Mouse (Mus musculus) right cerebral cortex, postnatal 14 days (tissue): ENCODE results near the gene Ppp6r2.
A peak's percentile ranks its signal among the peaks of the same experiment; 100 is the strongest.

Source experiments
- DNase-seq: peaks from one replicate; pipeline ENCODE4 v3.0.0; 2022

Gene Ppp6r2

DNA sequence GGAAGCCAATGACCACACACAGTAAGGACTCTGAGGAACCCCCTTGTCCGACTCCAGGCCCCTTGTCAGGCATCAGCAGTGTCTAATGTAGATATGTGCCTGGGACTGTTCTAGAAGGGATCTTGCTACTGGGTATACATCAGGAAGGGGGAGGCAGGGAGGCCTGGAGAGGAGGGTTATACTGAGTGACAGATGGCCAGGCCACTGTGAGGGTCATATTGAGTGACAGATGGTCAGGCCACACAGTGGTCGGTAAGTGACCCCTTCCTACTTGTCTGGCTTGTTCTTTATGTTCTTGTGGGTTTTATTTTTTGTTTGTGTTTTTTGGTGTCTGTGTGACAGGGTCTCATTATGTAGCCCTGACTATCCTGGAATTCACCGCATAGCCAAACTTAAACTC, 64.1 kb downstream of the Ppp6r2 start:
- no peak for DNase-seq

DNA sequence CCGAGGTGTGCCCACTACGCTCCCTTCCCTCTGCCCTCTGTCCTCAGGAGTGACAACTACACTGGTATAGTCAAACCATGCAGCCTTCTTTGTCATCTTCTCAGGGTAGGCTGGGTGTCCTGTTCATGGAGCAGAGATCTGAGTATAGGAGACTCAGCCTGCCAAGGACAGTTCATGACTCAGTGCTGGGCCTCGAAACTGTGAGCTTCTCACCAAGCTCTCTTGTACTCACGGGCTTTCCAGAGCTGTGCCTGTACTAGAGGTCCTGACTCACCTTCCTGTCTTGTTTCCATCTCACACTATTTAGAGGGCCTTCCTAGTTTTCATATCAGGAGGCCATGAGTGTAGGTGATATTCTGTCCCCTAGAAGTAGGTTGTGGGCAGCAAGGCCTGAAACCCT, 66.0 kb downstream of the Ppp6r2 start:
- DNase-seq = no peak

DNA sequence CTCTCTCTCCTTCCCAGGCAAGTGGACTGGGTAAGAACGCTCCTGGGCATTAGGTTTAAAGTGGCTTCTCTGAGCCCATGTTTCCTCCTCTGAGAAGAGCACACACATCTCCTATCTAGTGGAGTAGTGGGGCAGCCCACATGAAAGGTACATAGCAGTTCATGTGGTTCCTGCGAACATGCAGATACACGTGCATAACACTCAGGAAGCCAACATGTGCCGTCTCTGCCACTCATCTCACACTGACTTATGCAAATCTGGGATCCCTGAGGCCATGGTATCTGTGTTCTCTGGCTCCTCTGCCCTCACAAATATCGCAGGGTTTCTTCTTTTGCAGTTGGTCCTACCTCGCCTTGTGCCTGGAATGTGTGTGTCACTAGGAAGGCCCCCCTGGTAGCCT, 71.2 kb downstream of the Ppp6r2 start:
- DNase-seq = no peak

GRCm38 (mm10) chr15:89284094-89284493, 72.7 kb downstream of the Ppp6r2 start:
- no peak for DNase-seq

- no peak for DNase-seq
Observed at GRCm38 (mm10) chr15:89285004-89285403, 73.7 kb downstream of the Ppp6r2 start.

DNA sequence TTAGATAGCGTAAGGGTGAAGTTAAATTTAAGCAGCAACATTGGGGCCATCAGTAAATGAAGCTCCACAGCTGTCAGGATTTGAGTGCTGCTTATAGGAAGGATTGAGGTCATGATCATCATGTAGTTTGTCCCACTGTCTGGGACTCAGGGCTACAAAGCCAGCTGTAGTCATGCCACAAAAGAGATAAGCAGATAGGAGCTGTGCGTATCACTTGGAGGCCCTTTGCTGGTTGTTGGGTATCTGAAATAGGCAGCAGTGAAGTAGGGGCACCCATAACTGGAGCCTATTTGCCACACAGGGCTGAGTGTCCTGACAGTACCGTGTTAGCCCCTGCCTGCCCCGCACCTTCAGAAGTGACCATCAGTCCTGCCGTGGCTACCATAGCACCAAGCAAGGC, 74.1 kb downstream of the Ppp6r2 start:
- DNase-seq = no peak

DNA sequence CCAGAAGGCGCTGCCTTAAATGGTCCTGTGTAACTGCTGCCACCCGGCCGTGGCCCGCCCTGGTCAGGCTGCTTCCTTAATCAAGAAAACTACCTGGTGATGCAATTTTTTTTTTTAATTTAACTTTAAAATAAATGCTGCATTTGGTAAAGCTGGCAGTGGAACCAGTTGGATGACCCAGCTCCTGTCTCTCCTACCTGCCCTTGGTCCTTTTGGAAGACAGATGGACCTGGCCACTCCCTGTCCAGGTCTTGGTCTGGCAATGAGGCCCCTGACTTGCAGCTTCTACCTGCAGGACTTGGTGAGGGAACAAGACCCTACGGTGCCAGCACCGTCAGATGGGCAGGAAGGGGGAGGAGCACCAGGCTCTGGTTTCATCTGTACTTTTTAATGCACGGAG, 74.8 kb downstream of the Ppp6r2 start:
- no peak for DNase-seq

DNA sequence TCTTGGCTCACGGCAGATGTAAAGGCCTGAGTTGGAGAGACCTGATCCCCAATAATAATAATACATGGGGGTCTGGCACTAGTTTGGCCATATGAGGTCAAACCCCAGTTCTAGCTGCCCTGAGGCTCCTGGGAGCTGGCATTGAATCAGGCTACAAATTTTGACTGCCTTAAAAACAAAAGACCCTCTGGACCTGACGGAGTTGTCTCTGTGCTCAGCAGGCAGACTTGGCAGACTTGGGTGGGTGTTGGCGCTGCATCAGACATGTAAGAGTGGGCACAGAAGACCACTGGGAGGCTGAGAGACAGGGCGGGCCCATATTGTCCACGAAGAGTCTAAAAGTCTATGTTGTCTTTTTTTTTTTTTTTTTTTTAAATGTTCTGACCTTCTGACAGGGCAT, 75.2 kb downstream of the Ppp6r2 start:
- no peak for DNase-seq

- no peak for DNase-seq
Observed at GRCm38 (mm10) chr15:89288227-89288767, 76.9 kb downstream of the Ppp6r2 start.

DNA sequence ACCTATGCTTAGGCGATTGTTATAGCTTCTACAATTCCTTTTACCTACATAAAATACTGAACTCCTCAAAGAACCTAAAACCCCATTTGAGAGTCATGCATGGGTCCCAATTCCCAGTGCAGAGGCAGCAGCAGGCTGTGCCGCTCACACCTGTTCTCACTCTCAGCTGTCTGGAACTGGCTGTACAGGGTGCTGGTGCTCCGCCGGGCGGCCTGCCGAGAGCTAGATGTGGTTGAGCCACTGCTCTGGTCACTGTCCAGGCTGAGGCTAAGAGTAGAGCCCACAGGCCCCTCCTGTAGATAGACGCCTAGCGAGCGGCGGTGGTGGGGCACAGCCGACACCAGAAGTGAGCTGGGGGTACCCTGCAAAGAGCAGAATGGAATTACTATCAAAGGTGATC, 78.1 kb downstream of the Ppp6r2 start:
- no peak for DNase-seq

DNA sequence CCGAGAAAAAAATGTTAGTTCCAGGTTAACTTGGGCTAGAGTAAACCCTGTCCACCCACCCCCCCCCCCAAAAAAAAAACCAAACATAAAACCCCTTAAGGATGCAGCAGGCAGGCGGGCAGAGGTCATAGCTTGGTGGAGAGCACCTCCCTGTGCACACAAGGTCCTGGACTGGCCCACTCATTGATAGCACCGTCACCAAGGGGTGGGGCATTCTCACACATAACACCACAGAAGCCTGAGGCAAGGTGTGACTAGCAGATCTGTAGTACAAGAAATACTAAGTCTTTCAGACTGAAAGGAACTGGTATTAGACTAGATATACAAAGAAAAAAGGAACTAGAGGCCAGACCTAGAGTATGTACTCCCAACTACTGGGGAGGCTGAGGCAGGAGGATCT, 80.2 kb downstream of the Ppp6r2 start:
- no peak for DNase-seq

DNA sequence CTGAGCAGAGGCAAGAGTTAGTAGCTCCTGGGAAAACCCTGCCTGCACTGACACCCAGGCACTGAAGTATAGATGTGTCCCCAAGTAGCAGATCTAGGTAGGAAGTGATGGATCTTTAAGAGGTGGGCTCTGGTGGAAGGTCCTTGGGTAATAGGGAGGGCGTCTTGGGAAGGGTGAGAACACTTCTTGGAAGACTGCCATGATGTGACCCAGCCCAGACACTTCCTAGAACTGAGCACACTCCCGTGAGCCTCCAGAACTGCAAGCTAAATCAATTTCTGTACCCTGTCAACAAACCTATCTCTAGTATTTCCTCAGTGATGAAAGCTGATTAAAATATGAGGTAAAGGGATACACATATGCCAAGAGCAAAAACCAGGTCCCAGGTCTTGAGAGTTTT, 81.4 kb downstream of the Ppp6r2 start:
- DNase-seq = no peak

- DNase-seq = no peak
Observed at GRCm38 (mm10) chr15:89293778-89294177, 82.4 kb downstream of the Ppp6r2 start.

GRCm38 (mm10) chr15:89295580-89296165, 84.3 kb downstream of the Ppp6r2 start:
- DNase-seq = no peak

GRCm38 (mm10) chr15:89296465-89296864, 85.1 kb downstream of the Ppp6r2 start:
- DNase-seq = no peak

- no peak for DNase-seq
Observed at GRCm38 (mm10) chr15:89297695-89298094, 86.3 kb downstream of the Ppp6r2 start.

DNA sequence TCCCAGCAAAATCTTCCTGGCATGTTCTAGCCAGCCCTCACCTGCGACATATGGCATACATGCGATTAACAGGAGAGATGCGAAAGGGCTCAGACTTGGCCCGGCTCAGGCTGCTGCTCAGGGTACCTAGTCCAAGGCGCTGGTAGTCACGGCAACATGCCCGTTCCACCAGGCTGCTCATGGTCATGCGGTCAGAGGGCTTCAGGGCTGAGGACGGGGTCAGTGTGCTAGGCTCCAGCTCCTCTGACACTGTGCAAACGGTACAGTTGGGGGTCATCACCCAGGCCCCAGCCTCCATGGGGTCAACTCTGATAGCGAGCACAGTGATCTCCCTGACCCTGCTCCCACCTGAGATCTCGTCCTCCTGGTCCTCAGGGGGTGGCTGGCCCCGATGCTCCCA, 88.8 kb downstream of the Ppp6r2 start:
- DNase-seq = no peak

DNA sequence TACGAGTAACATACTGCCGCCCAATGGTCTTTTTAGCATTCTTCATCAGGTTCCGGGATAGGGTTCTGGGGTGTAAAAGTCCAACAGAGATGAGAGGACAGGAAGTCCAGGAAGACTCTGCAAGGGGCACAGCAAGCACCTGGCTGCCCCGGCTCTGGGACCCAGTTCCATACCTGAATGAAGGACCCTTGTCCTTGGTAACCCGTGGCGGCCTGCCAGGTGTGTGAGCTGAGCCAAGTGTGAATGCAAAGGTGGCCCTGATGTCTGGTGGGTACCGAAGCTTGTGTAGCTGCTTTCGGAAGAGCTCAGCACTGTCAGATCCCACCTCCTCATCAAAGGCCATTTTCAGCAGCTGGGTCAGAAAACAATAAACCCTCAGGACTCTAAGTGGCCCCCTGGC, 89.2 kb downstream of the Ppp6r2 start:
- DNase-seq = no peak

DNA sequence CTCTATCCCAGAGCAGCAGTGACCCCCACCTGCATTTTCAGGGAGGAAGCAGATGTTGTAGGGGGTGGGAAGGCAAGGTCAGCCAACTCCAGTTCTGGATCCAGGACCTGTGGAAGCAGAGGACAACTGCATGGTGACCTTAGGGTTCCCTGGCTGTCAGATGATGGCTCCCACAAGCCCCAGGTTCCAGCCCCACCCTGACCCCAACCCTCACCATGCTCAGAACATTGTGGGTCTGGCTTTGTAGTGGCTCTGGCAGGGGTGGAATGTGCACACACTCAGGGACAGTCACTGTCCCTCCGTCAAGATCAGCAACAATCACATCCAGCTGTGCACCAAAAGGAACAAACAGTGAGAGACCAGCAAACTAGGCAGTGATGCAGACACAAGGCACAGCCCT, 94.6 kb downstream of the Ppp6r2 start:
- DNase-seq = no peak

DNA sequence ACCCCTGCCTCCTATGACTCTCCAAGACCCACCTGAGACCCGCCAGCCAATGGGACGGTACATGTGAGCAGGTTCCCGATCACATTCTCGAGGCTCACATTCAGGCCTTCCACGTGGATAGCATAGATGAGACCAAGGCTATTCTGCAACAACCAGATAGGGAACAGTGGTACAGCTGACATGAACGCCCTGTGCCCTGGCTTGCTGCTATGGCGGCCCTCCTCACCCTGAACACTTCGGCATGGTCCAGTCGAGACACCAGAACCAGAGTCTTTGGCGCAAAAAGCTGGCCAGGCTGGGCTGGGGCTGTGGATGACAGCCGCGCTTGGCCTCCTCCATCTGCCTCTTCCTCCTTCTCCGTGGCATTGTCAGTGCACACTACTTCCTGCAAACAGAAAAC, 96.1 kb downstream of the Ppp6r2 start:
- DNase-seq = no peak

DNA sequence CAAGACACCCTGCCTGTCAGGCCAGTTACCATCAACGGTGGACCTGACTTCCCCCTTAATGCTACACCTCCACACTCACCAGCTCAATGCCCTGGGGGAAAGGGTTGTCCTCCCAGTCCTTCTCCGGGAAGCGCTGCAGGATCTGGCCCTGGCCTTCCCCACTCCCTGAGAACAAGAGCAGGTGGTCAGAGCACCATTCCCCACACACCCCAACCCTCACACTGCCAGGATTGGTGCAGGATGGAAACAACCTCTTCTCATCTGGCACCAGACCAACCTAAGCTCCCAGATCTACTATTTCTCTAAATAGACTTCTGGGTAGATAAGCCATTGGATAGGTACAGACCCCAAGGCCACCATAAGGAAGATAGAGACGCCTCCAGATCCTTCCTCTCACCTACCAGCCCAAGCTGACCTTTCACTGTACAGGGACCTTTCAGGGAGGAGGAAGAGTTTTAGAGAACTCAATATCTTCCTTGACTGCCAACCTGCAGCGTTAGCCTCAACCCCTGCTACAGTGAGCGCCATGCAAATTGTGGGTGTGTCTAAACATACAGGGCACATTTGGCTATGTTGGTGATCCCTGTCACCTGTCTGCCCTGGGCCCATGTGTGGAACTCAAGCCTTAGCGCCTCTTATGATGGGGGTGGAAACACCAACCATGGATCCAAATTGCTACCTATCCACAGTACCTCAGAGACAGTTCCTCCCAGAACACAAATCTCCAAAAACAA, 97.2 kb downstream of the Ppp6r2 start:
- no peak for DNase-seq

DNA sequence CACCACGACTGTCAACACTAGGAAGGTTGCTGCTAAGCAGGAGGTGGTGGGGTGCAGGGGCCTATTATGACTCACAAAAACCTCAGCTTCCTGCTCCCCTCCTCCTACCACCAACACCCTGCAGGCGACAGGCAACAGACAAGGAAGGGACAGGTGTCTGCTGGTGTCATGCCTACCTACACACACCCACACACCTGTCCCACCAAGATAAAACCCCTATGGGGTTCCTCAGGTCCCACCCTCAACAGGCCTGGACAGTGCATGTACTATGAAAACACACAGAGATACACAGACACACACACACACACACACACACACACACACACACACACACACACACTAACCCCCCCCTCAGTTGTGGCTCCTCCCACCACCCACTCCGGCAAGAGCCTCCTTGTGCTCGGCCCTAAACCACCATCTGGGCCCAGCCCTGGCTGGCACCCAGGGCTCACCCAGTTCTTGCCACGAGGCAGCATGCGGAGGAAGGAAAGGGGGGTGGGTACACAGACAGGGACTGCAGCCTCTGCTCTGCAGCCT, 98.7 kb downstream of the Ppp6r2 start:
- peak; percentile 48 for DNase-seq

GRCm38 (mm10) chr15:89313359-89313758, 102.0 kb downstream of the Ppp6r2 start:
- DNase-seq = no peak

DNA sequence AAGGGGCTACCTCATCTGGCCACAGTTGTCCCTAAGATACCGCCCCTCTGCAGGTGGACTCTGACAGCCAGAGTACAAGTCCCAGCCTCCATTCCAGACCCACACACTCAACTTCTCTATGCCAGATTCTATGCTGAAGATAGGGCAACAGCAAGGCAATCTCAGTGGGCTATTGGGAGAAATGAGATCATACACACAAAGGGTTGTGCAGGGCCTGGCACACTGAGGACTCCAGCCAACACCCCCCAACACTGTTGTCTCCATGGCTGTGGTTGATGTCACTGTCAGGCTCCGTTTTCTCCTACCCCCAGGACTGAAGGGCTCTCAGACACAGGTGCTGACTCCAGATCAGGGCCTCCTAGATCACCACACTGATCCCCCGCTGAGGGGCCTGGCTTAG, 102.8 kb downstream of the Ppp6r2 start:
- no peak for DNase-seq
